Mouse (Mus musculus): ENCODE data around the gene Zkscan1. TPM values are rescaled to one million over a fixed set of nuclear protein-coding genes. Genes with fewer than 3 reads are reported as not detected.

Zkscan1 gene
- polyA plus RNA-seq, 1 experiment from 2014 or later = 36.5 TPM

DNA sequence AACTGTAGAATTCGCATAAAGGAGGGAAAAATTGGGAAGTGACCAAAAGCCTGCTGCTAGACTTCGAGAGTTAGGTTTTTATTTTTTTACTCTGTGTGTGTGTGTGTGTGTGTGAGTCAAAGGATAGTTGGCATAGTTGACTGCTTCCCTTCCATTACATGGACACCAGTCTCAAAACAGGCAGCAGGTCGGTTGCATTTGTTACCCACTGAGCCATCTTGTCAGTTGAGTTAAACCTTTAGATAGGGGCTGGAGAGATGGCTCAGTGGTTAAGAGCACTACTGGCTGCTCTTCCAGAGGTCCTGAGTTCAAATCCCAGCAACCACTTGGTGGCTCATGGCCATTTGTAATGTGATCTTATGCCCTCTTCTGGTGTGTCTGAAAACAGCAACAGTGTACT, 33.2 kb downstream of the Zkscan1 start:
- peaks cover 14% of the 10 kb centered on the region for H3K4me1 ChIP-seq
- H3K4me3 ChIP-seq = peak overlapping the region; percentile 58
- ATAC-seq (ENCODE audit: low FRiP score, low read depth) = no peak
- 90% methylated on average over 3 of the region's 3 CpGs for WGBS
- no peaks in the 10 kb centered on the region for H3K27me3 ChIP-seq (replicated peaks)
- no peaks in the 10 kb centered on the region for H3K9me3 ChIP-seq
- H3K4me2 ChIP-seq (replicated peaks) = peak overlapping the region; percentile 75
- peaks cover 22% of the 10 kb centered on the region for H3K36me3 ChIP-seq
- H3K27ac ChIP-seq = no peak overlapping the region
- H3K9ac ChIP-seq = peak overlapping the region; percentile 66; the same call in 1 of the 2 replicates

DNA sequence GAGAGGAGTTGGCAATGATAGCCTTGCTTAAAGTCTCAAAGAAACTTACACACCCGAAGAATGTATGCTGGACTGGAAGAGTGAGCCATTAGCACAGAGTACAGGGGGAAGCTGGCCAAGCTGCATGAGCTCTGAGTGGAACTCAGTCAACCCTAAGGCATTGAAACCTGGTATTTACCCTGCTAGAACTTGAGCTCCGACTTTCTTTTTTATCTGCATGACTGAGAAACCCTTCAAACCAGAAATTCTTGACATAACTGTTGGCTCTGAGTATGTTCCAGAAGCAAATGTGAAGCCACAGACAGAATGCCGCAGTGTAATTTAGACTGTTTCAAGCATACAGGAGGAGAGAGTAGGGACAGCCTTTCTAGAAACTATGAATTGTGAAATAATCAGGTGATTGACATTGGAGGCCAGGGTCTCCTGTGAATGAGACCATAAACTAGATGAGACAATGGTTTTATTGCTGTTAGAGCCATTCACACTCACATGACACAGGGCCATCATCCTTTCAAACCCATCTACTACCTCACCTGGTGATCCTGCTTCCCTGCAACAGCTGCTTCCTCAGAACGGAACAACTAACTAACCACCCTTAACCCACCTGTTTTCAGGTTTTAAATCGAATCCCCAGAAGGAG, 47.7 kb downstream of the Zkscan1 start:
- Histone ChIP-seq H3K9me3 (no peaks in the 10 kb centered on the region), H3K4me2 (replicated peaks) (no peak overlapping the region), H3K27me3 (replicated peaks) (no peaks in the 10 kb centered on the region), H3K9ac (no peak overlapping the region), H3K36me3 (peaks cover 74% of the 10 kb centered on the region), H3K4me1 (no peaks in the 10 kb centered on the region), H3K27ac (no peak overlapping the region), H3K4me3 (no peak overlapping the region)
- no peak for ATAC-seq (ENCODE audit: low FRiP score, low read depth)
- 66% methylated on average over 5 of the region's 5 CpGs for WGBS

DNA sequence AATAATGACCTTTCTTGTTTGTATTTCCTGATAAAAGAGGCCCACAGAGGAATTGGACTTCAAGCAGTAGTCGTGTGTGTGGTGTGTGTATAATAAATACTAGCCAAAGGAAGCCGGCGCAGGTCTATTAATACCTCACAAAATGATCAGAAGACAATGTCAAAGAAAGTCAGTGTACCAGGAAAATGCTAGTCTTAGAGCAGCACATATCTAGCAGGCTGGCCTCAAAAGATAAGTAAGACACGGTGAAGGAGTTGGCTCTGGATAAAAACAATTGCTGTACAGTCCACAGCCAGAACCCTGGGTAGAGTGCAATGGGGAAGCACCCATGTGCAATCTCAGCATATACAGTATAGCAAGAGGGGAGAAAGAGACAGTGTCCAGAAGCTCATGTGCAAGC, 52.4 kb downstream of the Zkscan1 start:
- H3K9ac ChIP-seq = no peak overlapping the region
- no peak overlapping the region for H3K27ac ChIP-seq
- 91% methylated on average over 4 of the region's 4 CpGs for WGBS
- H3K4me2 ChIP-seq (replicated peaks) = no peak overlapping the region
- H3K4me3 ChIP-seq = no peak overlapping the region
- peaks cover 42% of the 10 kb centered on the region for H3K36me3 ChIP-seq
- no peak for ATAC-seq (ENCODE audit: low FRiP score, low read depth)
- no peaks in the 10 kb centered on the region for H3K27me3 ChIP-seq (replicated peaks)
- no peaks in the 10 kb centered on the region for H3K9me3 ChIP-seq
- no peaks in the 10 kb centered on the region for H3K4me1 ChIP-seq

DNA sequence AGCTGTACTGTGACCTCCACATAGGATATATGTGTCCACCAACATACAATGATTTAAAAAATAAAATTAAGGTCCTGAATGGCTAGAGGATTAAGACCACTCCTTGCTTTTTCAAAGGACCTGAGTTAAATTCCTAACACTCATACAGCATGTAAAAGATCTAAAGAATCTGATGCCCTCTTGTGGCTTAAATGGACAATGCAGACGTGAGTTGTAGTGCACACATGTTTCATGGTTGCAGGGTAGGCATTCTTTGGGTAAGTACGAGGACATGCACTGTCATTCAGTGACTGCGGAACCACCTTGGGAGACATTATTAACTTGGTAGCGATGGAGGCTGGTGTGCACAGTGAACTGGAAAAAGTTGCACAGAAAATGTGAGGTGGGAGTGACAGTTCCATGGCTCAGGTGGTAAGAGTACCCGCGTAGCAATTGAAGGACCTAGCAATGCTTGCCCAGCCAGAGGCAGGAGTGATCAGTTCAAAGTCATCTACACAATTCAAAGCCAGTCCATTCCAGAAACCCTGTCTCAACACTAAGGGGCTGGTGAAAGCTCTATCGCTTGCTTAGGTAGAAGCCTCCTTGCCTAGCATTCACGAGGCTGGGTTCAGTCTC, 53.2 kb downstream of the Zkscan1 start:
- Histone ChIP-seq H3K27me3 (replicated peaks) (no peaks in the 10 kb centered on the region), H3K9me3 (no peaks in the 10 kb centered on the region), H3K36me3 (peaks cover 39% of the 10 kb centered on the region), H3K4me1 (no peaks in the 10 kb centered on the region), H3K27ac (no peak overlapping the region), H3K4me2 (replicated peaks) (no peak overlapping the region), H3K9ac (no peak overlapping the region), H3K4me3 (no peak overlapping the region)
- peak; percentile 63; the same call in 1 of the 2 replicates for ATAC-seq (ENCODE audit: low FRiP score, low read depth)
- WGBS = 68% methylated on average over 8 of the region's 8 CpGs

DNA sequence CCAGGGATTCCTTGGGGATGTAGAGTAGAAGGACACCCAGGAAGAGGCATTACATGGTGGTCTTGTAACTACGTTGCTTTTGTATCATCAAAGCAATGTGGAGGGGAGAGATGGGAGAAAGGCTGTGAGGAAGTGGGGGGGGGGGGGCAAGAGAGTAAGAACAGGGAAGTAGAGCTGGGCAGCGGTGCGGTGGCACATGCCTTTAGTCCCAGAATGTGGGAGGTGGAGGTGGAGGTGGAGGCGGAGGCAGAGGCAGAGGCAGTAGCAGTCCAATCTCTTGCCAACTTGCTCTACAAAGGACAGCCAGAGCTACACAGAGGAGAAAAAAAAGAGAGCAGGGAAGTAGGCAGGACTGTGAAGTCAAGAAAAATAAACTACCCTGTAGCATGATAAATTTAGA, 53.7 kb downstream of the Zkscan1 start:
- H3K36me3 ChIP-seq = peaks cover 39% of the 10 kb centered on the region
- no peak overlapping the region for H3K4me3 ChIP-seq
- 71% methylated on average over 4 of the region's 4 CpGs for WGBS
- H3K9me3 ChIP-seq = no peaks in the 10 kb centered on the region
- H3K4me2 ChIP-seq (replicated peaks) = no peak overlapping the region
- H3K27me3 ChIP-seq (replicated peaks) = no peaks in the 10 kb centered on the region
- no peak overlapping the region for H3K9ac ChIP-seq
- no peaks in the 10 kb centered on the region for H3K4me1 ChIP-seq
- no peak for ATAC-seq (ENCODE audit: low FRiP score, low read depth)
- no peak overlapping the region for H3K27ac ChIP-seq

DNA sequence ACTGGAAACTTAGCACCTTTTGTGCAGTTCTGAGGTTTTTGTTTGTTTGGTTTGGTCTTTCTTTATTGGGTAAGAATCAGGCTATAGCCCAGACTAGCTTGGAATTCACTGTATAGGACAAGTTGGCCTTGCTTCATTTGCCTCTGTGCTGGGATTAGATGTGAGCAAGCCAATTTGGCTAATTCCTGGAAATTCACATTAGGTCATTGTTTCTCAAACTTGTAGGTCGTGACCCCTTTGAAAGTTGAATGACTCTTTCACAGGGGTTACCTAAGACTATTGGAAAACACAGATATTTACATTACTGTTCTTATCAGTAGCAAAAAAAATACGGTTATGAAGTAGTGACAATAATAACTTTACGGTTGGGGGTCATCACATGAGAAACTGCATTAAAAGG, 69.5 kb downstream of the Zkscan1 start:
- Histone ChIP-seq H3K9me3 (no peaks in the 10 kb centered on the region), H3K4me3 (peak overlapping the region; percentile 77), H3K4me1 (peaks cover 6% of the 10 kb centered on the region; the same call in 1 of the 2 replicates), H3K9ac (peak overlapping the region; percentile 93), H3K36me3 (peaks cover 26% of the 10 kb centered on the region), H3K4me2 (replicated peaks) (peak overlapping the region; percentile 72), H3K27ac (no peak overlapping the region), H3K27me3 (replicated peaks) (no peaks in the 10 kb centered on the region)
- WGBS = 91% methylated on average over 3 of the region's 3 CpGs
- no peak for ATAC-seq (ENCODE audit: low FRiP score, low read depth)

DNA sequence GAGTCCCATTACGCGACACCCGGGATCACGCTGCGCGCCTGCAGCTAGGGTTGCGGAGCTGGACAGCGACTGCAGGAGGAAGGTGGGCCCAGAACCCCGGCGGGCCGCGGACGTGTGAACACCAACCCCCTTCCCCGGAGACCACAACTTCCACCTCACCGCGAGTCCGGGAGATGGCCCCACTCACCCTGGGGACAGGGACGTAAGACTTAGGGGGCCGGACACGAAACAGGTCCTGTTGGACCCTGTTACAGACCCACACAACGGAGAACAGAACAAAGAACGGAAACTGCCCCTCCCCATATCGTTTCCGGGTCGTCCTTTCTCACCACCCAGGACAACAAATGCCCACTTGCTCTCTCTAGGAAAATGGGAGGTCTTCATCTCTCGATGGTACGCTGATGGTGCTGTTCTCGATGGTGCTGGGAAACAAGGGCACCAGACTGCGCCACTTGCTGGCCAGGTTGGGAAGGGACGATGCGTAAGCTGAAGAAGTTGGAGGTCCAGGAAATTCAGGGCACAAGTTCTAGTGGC, 70.6 kb downstream of the Zkscan1 start, which contains the start of gene Zfp113:
Gene Zfp113 (minus strand): TSS at position 302 of the 534 bp plus-strand sequence.
- peak within 1 kb of the TSS; percentile 93 for H3K9ac ChIP-seq
- H3K9me3 ChIP-seq = no peaks in the 10 kb centered on the region
- H3K27me3 ChIP-seq (replicated peaks) = no peaks in the 10 kb centered on the region
- peaks cover 6% of the 10 kb centered on the region; the same call in 1 of the 2 replicates for H3K4me1 ChIP-seq
- WGBS = under 1% methylated on average over 31 of the region's 31 CpGs
- ATAC-seq (ENCODE audit: low FRiP score, low read depth) = peak; percentile 95
- peak within 1 kb of the TSS; percentile 86 for H3K27ac ChIP-seq
- H3K4me2 ChIP-seq (replicated peaks) = peak within 1 kb of the TSS; percentile 72
- H3K36me3 ChIP-seq = peaks cover 21% of the 10 kb centered on the region
- H3K4me3 ChIP-seq = peak within 1 kb of the TSS; percentile 77

Other genes with a start within 250 kb of the Zkscan1 start
- 0.57 and 0.93 TPM in 2 replicates for gene Pilra, start 248.8 kb upstream of the Zkscan1 start, polyA plus RNA-seq (2016; fragmentation: Nextera tagmentation; extraction: Ambion mirVana)
- gene Pilrb1, start 227.0 kb upstream of the Zkscan1 start, polyA plus RNA-seq (2016; fragmentation: Nextera tagmentation; extraction: Ambion mirVana) = not detected in 2 replicates
- not detected in 2 replicates for gene Pilrb2, start 213.3 kb upstream of the Zkscan1 start, polyA plus RNA-seq (2016; fragmentation: Nextera tagmentation; extraction: Ambion mirVana)
- not detected in 2 replicates for gene Cyp3a13, start 163.5 kb upstream of the Zkscan1 start, polyA plus RNA-seq (2016; fragmentation: Nextera tagmentation; extraction: Ambion mirVana)
- gene Gjc3, start 122.0 kb upstream of the Zkscan1 start, polyA plus RNA-seq (2016; fragmentation: Nextera tagmentation; extraction: Ambion mirVana) = 0.43 and 0.61 TPM in 2 replicates
- not detected in 2 replicates for gene Azgp1, start 103.6 kb upstream of the Zkscan1 start, polyA plus RNA-seq (2016; fragmentation: Nextera tagmentation; extraction: Ambion mirVana)
- not detected in 2 replicates for gene Smok3a, start 63.8 kb upstream of the Zkscan1 start, polyA plus RNA-seq (2016; fragmentation: Nextera tagmentation; extraction: Ambion mirVana)
- not detected in 2 replicates for gene Smok3b, start 63.7 kb upstream of the Zkscan1 start, polyA plus RNA-seq (2016; fragmentation: Nextera tagmentation; extraction: Ambion mirVana)
- not detected in 2 replicates for gene Smok3c, start 31.9 kb upstream of the Zkscan1 start, polyA plus RNA-seq (2016; fragmentation: Nextera tagmentation; extraction: Ambion mirVana)
- 101 and 104 TPM in 2 replicates for gene Zscan21, start 31.8 kb downstream of the Zkscan1 start, polyA plus RNA-seq (2016; fragmentation: Nextera tagmentation; extraction: Ambion mirVana)
- 35.6 and 40.3 TPM in 2 replicates for gene Zfp113, start 70.7 kb downstream of the Zkscan1 start, polyA plus RNA-seq (2016; fragmentation: Nextera tagmentation; extraction: Ambion mirVana)
- gene Cops6, start 76.0 kb downstream of the Zkscan1 start, polyA plus RNA-seq (2016; fragmentation: Nextera tagmentation; extraction: Ambion mirVana) = 301 and 312 TPM in 2 replicates
- gene Ap4m1, start 86.9 kb downstream of the Zkscan1 start, polyA plus RNA-seq (2016; fragmentation: Nextera tagmentation; extraction: Ambion mirVana) = 23.5 and 24.1 TPM in 2 replicates
- 197 and 198 TPM in 2 replicates for gene Mcm7, start 87.3 kb downstream of the Zkscan1 start, polyA plus RNA-seq (2016; fragmentation: Nextera tagmentation; extraction: Ambion mirVana)
- 102 and 112 TPM in 2 replicates for gene Taf6, start 102.4 kb downstream of the Zkscan1 start, polyA plus RNA-seq (2016; fragmentation: Nextera tagmentation; extraction: Ambion mirVana)
- 44.3 and 46.8 TPM in 2 replicates for gene Cnpy4, start 102.4 kb downstream of the Zkscan1 start, polyA plus RNA-seq (2016; fragmentation: Nextera tagmentation; extraction: Ambion mirVana)
- 12.3 and 12.6 TPM in 2 replicates for gene Mblac1, start 109.2 kb downstream of the Zkscan1 start, polyA plus RNA-seq (2016; fragmentation: Nextera tagmentation; extraction: Ambion mirVana)
- not detected in 2 replicates for gene Nxpe5, start 140.8 kb downstream of the Zkscan1 start, polyA plus RNA-seq (2016; fragmentation: Nextera tagmentation; extraction: Ambion mirVana)
- 66.4 and 67.2 TPM in 2 replicates for gene Lamtor4, start 170.4 kb downstream of the Zkscan1 start, polyA plus RNA-seq (2016; fragmentation: Nextera tagmentation; extraction: Ambion mirVana)
- gene BC037034, start 178.9 kb downstream of the Zkscan1 start, polyA plus RNA-seq (2016; fragmentation: Nextera tagmentation; extraction: Ambion mirVana) = 20.1 and 25.4 TPM in 2 replicates
- gene Gal3st4, start 187.8 kb downstream of the Zkscan1 start, polyA plus RNA-seq (2016; fragmentation: Nextera tagmentation; extraction: Ambion mirVana) = 4.3 and 5.0 TPM in 2 replicates
- gene Gm43720, start 194.9 kb downstream of the Zkscan1 start, polyA plus RNA-seq (2016; fragmentation: Nextera tagmentation; extraction: Ambion mirVana) = 0.05 and 0.17 TPM in 2 replicates
- 175 and 179 TPM in 2 replicates for gene Gpc2, start 194.9 kb downstream of the Zkscan1 start, polyA plus RNA-seq (2016; fragmentation: Nextera tagmentation; extraction: Ambion mirVana)
- gene Stag3, start 195.2 kb downstream of the Zkscan1 start, polyA plus RNA-seq (2016; fragmentation: Nextera tagmentation; extraction: Ambion mirVana) = 3.6 and 4.5 TPM in 2 replicates

Data from neural tube, embryonic 12.5 days (tissue).